Mouse (Mus musculus) hematopoietic stem cell, adult 5-6 weeks (primary cell): Measurements from ENCODE around the gene Dok3. TPM values are rescaled to one million over a fixed set of nuclear protein-coding genes. Genes with fewer than 3 reads are reported as not detected.

Experiments
- ATAC-seq, 2 experiments: fragments of 125-278 bp in 1 of 2; replicated peaks in 1 of 2; 2 replicates each; pipeline ENCODE4 v1.8.0; 2016 to 2017; ENCODE audit warnings: inconsistent platforms in 2 of 2, mild to moderate bottlenecking in 2 of 2, moderate number of reproducible peaks in 2 of 2, low read depth in 1 of 2, moderate TSS enrichment in 1 of 2; ENCODE audit not compliant: low FRiP score in 2 of 2, poor library complexity in 2 of 2, severe bottlenecking in 2 of 2, insufficient read depth in 1 of 2, low TSS enrichment in 1 of 2
- total RNA-seq: library from RNA; stranded (forward); fragments of 172-1452, 232-1000 nt; gene quantifications from 2 replicates; pipeline ENCODE4 v1.2.3, GENCODE M21; 2017

Dok3 gene
- total RNA-seq, 1 experiment from 2014 or later: 4.1 TPM

DNA sequence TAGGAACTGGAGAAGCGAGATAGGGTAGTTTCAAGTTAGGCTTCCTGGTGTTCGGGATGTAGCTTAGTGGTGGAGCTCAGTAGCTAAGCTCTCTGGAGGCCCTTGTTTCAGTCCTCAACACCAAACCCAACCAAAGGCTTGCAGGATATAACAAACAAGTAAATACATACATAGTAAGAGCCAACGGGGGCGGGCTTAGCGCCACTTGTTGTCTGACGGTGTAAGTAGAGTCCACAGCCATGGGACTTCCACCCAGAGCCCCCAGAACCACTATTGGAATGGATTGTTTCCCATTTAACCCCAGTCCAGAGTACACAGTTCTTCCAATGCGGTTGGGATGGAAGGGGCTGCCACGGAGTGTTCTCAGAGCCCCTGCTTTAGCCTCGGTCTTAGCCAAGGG lies 15.3 kb downstream of the Dok3 start:
- ATAC-seq: no peak

DNA sequence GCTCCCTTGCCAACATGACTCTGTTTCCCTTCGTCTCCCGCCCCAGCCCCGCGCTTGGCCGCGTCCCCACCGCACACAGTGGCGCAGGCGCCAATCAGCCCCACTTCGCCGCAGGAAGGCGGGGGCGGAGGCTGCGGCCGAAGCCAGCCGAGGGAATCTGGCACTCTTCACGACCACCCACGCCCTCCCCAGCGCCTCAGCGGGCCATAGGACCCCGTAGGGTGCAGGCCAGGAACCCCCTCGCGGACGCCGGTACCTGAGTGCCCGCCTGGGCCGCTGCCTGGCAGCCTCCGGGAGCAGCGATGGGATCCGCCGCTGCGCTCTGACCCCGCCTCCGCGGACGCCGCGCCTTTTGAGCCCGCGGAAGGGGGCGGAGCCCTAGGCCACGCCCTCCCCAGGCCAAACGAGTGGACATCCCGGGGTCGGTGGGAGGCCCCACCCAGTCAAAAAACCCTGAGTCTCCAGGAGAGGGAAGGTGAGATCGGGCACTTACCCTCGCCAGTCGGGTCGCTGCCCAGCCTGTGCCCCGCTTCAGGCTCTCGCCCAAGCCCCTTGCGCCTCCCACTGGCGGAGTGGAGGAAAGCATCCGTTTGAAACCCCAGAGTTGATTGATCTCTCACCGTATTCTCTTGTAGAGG lies 15.9 kb downstream of the Dok3 start, which contains the start of gene Pdlim7:
Gene Pdlim7 (minus strand): TSS at position 566 of the 638 bp plus-strand sequence.
- peak; percentile 51 to 63 for ATAC-seq

- no peak for ATAC-seq
Measured at GRCm38 (mm10) chr13:55512379-55513031, 16.6 kb downstream of the Dok3 start.

- no peak for ATAC-seq
Measured at GRCm38 (mm10) chr13:55511492-55511861, 17.6 kb downstream of the Dok3 start.

DNA sequence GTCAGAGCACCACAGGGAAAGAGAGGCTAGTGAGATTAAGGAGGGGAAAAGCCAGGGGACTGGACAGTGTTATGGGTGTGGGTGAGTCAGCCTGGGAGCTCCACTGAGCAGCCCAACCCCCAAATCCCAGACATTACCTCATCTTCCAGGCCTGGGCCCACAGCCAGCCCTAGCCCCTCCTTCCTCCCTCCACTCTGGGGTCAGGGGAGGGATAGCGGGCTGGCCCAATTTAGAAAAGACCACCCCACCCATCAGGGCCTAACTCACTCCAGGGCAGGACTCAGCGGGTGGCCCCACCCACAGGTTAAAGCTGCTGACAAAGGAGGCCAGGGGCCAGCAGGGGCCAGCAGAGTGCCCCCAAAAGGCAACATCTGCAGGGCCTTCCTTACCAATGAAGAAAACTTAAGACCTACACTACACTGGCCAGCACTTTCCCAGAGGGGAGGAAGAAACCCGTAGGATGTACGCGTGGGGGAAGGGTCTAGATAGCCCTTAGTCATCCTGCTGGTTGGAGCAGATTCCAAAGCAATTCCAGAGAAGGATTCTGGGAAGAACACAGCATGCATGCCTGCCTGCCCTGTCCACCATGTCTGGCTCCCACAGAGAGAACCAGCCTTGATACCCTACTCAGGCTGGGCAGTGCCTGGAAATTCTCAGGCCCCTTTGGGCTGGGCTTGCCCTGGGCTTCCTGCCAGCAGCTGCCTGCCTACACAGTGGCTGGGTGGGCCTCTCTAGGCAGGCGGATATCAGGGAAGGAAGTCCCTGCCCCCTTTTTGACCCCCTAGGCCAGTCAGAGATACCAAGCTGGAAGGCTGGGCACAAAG lies 18.2 kb downstream of the Dok3 start:
- peak; percentile 19 to 23 for ATAC-seq

GRCm38 (mm10) chr13:55510332-55510667 lies 18.8 kb downstream of the Dok3 start:
- ATAC-seq: peak; percentile 59 to 79

- no peak for ATAC-seq
Measured at GRCm38 (mm10) chr13:55508531-55508930, 20.6 kb downstream of the Dok3 start.

GRCm38 (mm10) chr13:55507877-55508276 lies 21.2 kb downstream of the Dok3 start:
- no peak for ATAC-seq

GRCm38 (mm10) chr13:55506697-55507096 lies 22.4 kb downstream of the Dok3 start:
- no peak for ATAC-seq

GRCm38 (mm10) chr13:55505810-55506209 lies 23.3 kb downstream of the Dok3 start:
- no peak for ATAC-seq

GRCm38 (mm10) chr13:55504390-55504789 lies 24.7 kb downstream of the Dok3 start:
- no peak for ATAC-seq

DNA sequence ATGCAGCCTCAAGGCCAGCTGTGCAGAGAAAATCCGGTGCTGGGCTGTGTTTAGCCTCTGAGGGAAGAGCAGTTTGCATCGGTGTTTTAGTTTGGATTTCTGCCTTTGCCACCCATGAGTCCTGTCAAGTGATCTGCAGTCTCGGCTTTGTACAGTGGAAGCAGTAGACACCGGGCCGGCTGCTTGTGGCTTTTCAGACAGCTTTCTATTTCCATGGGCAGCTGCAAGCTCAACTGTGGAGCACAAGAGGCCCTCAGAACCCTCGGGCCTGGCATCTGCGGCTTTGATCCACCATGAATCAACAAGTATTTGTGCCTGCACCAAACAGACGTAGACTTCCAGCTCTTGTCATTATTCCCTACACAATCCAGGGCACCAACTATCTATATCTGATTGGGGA lies 26.7 kb downstream of the Dok3 start:
- ATAC-seq: no peak

DNA sequence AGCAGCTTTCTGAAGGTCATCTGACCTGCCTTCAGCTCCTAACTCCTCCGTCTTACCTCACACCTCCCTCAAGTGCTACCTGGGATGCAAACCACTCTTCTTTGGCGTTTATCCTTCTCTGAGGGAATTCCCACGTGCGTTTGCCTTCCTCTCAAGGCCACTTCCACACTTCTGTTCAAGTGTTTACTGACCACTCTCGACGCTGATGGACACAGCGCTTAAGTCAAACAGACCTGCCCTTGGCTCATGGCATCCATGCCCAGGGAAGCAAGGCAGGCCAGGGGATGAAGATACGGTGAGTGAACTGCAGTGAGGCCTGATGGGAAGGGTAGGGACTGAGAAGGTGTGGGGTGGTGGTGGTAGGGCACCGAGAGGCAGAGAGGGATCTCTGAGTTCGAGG lies 28.5 kb downstream of the Dok3 start:
- no peak for ATAC-seq

DNA sequence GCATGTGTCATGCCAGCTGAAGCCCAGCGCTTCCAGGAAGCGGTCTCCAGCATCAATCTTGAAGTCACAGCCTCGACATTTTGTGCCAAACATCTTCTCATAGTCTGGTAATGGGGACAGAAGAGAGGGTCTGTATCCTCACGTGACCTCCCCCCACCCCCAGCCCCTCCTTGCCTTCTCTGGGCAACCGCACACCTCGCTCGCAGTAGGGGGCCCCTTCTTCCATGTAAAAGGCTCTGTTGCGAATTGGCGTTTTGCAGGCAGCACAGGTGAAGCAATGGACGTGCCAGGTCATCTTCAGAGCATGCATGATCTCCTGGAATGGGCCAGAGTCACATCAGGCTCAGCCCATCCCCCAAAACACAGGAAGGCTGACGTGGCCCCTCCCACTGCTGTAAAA lies 30.2 kb downstream of the Dok3 start:
- ATAC-seq: no peak

GRCm38 (mm10) chr13:55496661-55497060 lies 32.4 kb downstream of the Dok3 start:
- no peak for ATAC-seq

- ATAC-seq: no peak
Measured at GRCm38 (mm10) chr13:55495702-55496101, 33.4 kb downstream of the Dok3 start.

DNA sequence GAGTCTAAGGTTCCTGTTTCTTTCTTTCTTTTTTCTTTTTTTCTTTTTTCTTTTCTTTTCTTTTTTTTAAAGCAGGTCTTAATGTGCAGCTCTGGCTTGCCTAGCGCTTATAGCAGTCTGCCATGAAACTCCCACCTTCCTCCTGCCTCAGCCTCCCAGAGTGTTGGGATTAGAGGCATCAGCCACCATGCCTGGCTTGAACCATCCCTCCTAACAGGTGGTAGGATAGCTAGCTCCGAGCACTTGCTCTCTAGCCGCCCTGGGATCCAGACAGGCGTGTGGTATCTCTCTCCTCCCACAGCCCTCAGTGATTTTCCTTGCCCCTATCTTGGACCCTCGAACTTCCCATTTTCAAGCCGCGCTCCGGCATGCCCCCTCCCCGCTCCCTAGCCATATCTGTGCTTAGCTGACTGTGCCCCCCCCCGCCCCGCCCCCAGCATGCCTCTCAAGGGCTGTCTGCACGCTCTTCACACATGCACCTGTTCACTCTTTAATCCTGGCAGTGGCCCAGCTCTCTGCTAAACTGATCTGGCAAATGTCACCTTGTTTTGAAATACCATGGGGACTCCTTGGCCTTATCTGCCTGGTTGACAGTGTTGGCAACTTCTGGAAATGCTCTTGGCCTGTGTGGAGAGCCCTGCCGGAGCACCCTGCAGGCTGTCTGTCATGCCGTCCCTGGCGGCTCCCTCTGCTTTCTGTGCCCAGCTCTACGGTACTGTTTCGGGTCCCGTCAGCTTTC lies 34.0 kb downstream of the Dok3 start:
- ATAC-seq: peak in 1 of 2 experiments; percentile 56; a peak in 2 of 4 replicates

- ATAC-seq: no peak
Measured at GRCm38 (mm10) chr13:55494257-55494656, 34.8 kb downstream of the Dok3 start.
